Mouse (Mus musculus) forebrain, embryonic 10.5 days (tissue): Measurements from ENCODE around the gene Gm49361. TPM values are rescaled to one million over a fixed set of nuclear protein-coding genes. Genes with fewer than 3 reads are reported as not detected.
A peak's percentile ranks its signal among the peaks of the same experiment; 100 is the strongest.
"Not testable (repeated sequence)": the region's sequence is repeated elsewhere in the genome, so short reads cannot be mapped to it uniquely, and the experiment has no call there.

ENCODE experiments used
- DNase-seq: peaks from one replicate; pipeline ENCODE4 v3.0.0-alpha.2; 2017; ENCODE audit warnings: low spot score; ENCODE audit errors: extremely low spot score
- H3K27ac ChIP-seq: fragments of 300-500 bp; sonication (generic); 2 replicates; pipeline ENCODE4 v1.5.1; 2016; ENCODE audit warnings: mild to moderate bottlenecking
- H3K27me3 ChIP-seq: fragments of 300-500 bp; sonication (generic); 2 replicates; pipeline ENCODE4 v1.6.1; 2016; ENCODE audit warnings: mild to moderate bottlenecking; ENCODE audit not compliant: poor library complexity, severe bottlenecking
- H3K36me3 ChIP-seq: fragments of 300-500 bp; sonication (generic); replicated peaks from 2 replicates; pipeline ENCODE4 v1.6.1; 2016; ENCODE audit warnings: mild to moderate bottlenecking, moderate library complexity
- H3K4me1 ChIP-seq: fragments of 300-500 bp; sonication (generic); 2 replicates; pipeline ENCODE4 v1.6.1; 2016
- H3K4me3 ChIP-seq: fragments of 300-500 bp; sonication (generic); 2 replicates; pipeline ENCODE4 v1.5.1; 2016; ENCODE audit warnings: mild to moderate bottlenecking, moderate library complexity
- H3K9me3 ChIP-seq: fragments of 300-500 bp; sonication (generic); 2 replicates; pipeline ENCODE4 v1.6.1; 2016; ENCODE audit warnings: mild to moderate bottlenecking, moderate library complexity
- WGBS: fragments of 180-500 bp; shearing (Covaris S2); methylation state at CpG from one replicate; pipeline ENCODE4 v1.1.7; 2016; 5-methylcytosine and 5-hydroxymethylcytosine counted together
- polyA plus RNA-seq: library from polyadenylated mRNA; unstranded; fragments of >200 nt; fragmentation: Nextera tagmentation; extraction: Ambion mirVana; gene quantifications from 2 replicates; pipeline ENCODE4 v1.2.1, GENCODE M21; 2016

Gene Gm49361
- polyA plus RNA-seq, 1 experiment from 2014 or later, result not detected

- peaks cover 16% of the 10 kb centered on the region for H3K27me3 ChIP-seq
These were observed 5.1 kb upstream of the Gm49361 start for GRCm38 (mm10) chr14:57751006-57751405.

GRCm38 (mm10) chr14:57749501-57749900 lies 3.6 kb upstream of the Gm49361 start:
- Histone ChIP-seq H3K4me1 (peaks cover 36% of the 10 kb centered on the region), H3K27me3 (peaks cover 16% of the 10 kb centered on the region), H3K27ac (no peak overlapping the region), H3K9me3 (no peaks in the 10 kb centered on the region), H3K4me3 (no peak overlapping the region), H3K36me3 (no peaks in the 10 kb centered on the region)
- WGBS, result 76% methylated on average over 2 of the region's 2 CpGs
- no peak for DNase-seq

More at GRCm38 (mm10) chr14:57751006-57751405, 5.1 kb upstream of the Gm49361 start:
- H3K4me3 ChIP-seq, H3K9me3 ChIP-seq, H3K27ac ChIP-seq, DNase-seq, H3K36me3 ChIP-seq: not testable (repeated sequence)
- peaks cover 31% of the 10 kb centered on the region for H3K4me1 ChIP-seq

GRCm38 (mm10) chr14:57745291-57745969 lies 473 bp downstream of the Gm49361 start:
- H3K4me1 ChIP-seq, result peaks cover 49% of the 10 kb centered on the region
- H3K9me3 ChIP-seq, result no peaks in the 10 kb centered on the region
- peak overlapping the region; percentile 98 for H3K27ac ChIP-seq
- WGBS, result under 1% methylated on average over 99 of the region's 103 CpGs
- H3K36me3 ChIP-seq, result no peaks in the 10 kb centered on the region
- peak overlapping the region; percentile 94 for H3K4me3 ChIP-seq
- peak; percentile 42 for DNase-seq
- peaks cover 16% of the 10 kb centered on the region for H3K27me3 ChIP-seq

- Histone ChIP-seq H3K36me3 (no peaks in the 10 kb centered on the region), H3K9me3 (no peaks in the 10 kb centered on the region), H3K4me1 (peaks cover 49% of the 10 kb centered on the region), H3K27me3 (peaks cover 16% of the 10 kb centered on the region), H3K4me3 (peak overlapping the region; percentile 94), H3K27ac (no peak overlapping the region)
- no peak for DNase-seq
- WGBS, result 1% methylated on average over 8 of the region's 8 CpGs
These were observed 1.4 kb downstream of the Gm49361 start for GRCm38 (mm10) chr14:57744547-57744946.

GRCm38 (mm10) chr14:57740651-57741050 lies 5.3 kb downstream of the Gm49361 start:
- no peak for DNase-seq
- Histone ChIP-seq H3K9me3 (no peaks in the 10 kb centered on the region), H3K27me3 (no peaks in the 10 kb centered on the region), H3K27ac (no peak overlapping the region), H3K4me1 (peaks cover 55% of the 10 kb centered on the region), H3K36me3 (peaks cover 10% of the 10 kb centered on the region), H3K4me3 (no peak overlapping the region)
- 82% methylated on average over 8 of the region's 8 CpGs for WGBS

- peaks cover 28% of the 10 kb centered on the region for H3K36me3 ChIP-seq
- DNase-seq, result no peak
- H3K4me1 ChIP-seq, result peaks cover 45% of the 10 kb centered on the region
- H3K4me3 ChIP-seq, result no peak overlapping the region
- H3K9me3 ChIP-seq, result no peaks in the 10 kb centered on the region
- H3K27me3 ChIP-seq, result no peaks in the 10 kb centered on the region
- no peak overlapping the region for H3K27ac ChIP-seq
These were observed 8.8 kb downstream of the Gm49361 start for GRCm38 (mm10) chr14:57737089-57737488.

GRCm38 (mm10) chr14:57736141-57736540 lies 9.8 kb downstream of the Gm49361 start:
- Histone ChIP-seq H3K27ac (no peak overlapping the region), H3K4me1 (peaks cover 42% of the 10 kb centered on the region), H3K9me3 (no peaks in the 10 kb centered on the region), H3K27me3 (no peaks in the 10 kb centered on the region), H3K36me3 (peaks cover 33% of the 10 kb centered on the region), H3K4me3 (no peak overlapping the region)
- DNase-seq, result no peak
- 85% methylated on average over 4 of the region's 4 CpGs for WGBS

- Histone ChIP-seq H3K27me3 (no peaks in the 10 kb centered on the region), H3K36me3 (peaks cover 45% of the 10 kb centered on the region), H3K9me3 (no peaks in the 10 kb centered on the region), H3K27ac (no peak overlapping the region), H3K4me1 (peaks cover 54% of the 10 kb centered on the region), H3K4me3 (no peak overlapping the region)
- 60% methylated on average over 6 of the region's 6 CpGs for WGBS
- no peak for DNase-seq
These were observed 13.1 kb downstream of the Gm49361 start for GRCm38 (mm10) chr14:57732668-57733293.

- H3K4me1 ChIP-seq, result peaks cover 36% of the 10 kb centered on the region
- WGBS, result 58% methylated on average over 9 of the region's 9 CpGs
- no peaks in the 10 kb centered on the region; the same call in 1 of the 2 replicates for H3K9me3 ChIP-seq
- peaks cover 65% of the 10 kb centered on the region for H3K36me3 ChIP-seq
- no peaks in the 10 kb centered on the region for H3K27me3 ChIP-seq
- DNase-seq, result no peak
- H3K27ac ChIP-seq, result peak overlapping the region; percentile 46; the same call in 1 of the 2 replicates
- no peak overlapping the region for H3K4me3 ChIP-seq
These were observed 15.4 kb downstream of the Gm49361 start for GRCm38 (mm10) chr14:57730527-57730926.

- Histone ChIP-seq H3K27ac (peak overlapping the region; percentile 46; the same call in 1 of the 2 replicates), H3K27me3 (no peaks in the 10 kb centered on the region), H3K9me3 (no peaks in the 10 kb centered on the region; the same call in 1 of the 2 replicates), H3K4me1 (peaks cover 33% of the 10 kb centered on the region), H3K36me3 (peaks cover 70% of the 10 kb centered on the region), H3K4me3 (no peak overlapping the region)
- 78% methylated on average over 5 of the region's 5 CpGs for WGBS
- DNase-seq, result no peak
These were observed 15.9 kb downstream of the Gm49361 start for GRCm38 (mm10) chr14:57729975-57730499.

GRCm38 (mm10) chr14:57729364-57729763 lies 16.5 kb downstream of the Gm49361 start:
- 82% methylated on average over 8 of the region's 8 CpGs for WGBS
- no peak for DNase-seq
- Histone ChIP-seq H3K36me3 (peaks cover 75% of the 10 kb centered on the region), H3K9me3 (no peaks in the 10 kb centered on the region; the same call in 1 of the 2 replicates), H3K27ac (no peak overlapping the region), H3K27me3 (no peaks in the 10 kb centered on the region), H3K4me3 (no peak overlapping the region), H3K4me1 (peaks cover 31% of the 10 kb centered on the region)

- DNase-seq, result no peak
- H3K27ac ChIP-seq, result no peak overlapping the region
- peaks cover 76% of the 10 kb centered on the region for H3K36me3 ChIP-seq
- no peak overlapping the region for H3K4me3 ChIP-seq
- H3K27me3 ChIP-seq, result no peaks in the 10 kb centered on the region
- H3K4me1 ChIP-seq, result peaks cover 17% of the 10 kb centered on the region
- whole genome bisulfite sequencing, result 80% methylated on average over 8 of the region's 8 CpGs
- H3K9me3 ChIP-seq, result no peaks in the 10 kb centered on the region; the same call in 1 of the 2 replicates
These were observed 19.7 kb downstream of the Gm49361 start for GRCm38 (mm10) chr14:57726172-57726571.

- Histone ChIP-seq H3K9me3 (no peaks in the 10 kb centered on the region; the same call in 1 of the 2 replicates), H3K27me3 (no peaks in the 10 kb centered on the region), H3K4me1 (no peaks in the 10 kb centered on the region; the same call in 1 of the 2 replicates), H3K36me3 (peaks cover 66% of the 10 kb centered on the region), H3K27ac (no peak overlapping the region), H3K4me3 (no peak overlapping the region)
- 89% methylated on average over 4 of the region's 4 CpGs for WGBS
- DNase-seq, result no peak
These were observed 21.4 kb downstream of the Gm49361 start for GRCm38 (mm10) chr14:57724473-57724872.
